Mouse (Mus musculus) regulatory T cell (primary cell): ENCODE data around the gene Prkca.

Experiments
- in situ Hi-C: fragments of 300-600 bp; cut with MboI, MseI; formaldehyde crosslinking; loops from one replicate; pipeline ENCODE4 v1.15.1; 2025; ENCODE audit warnings: high pct_unique_total_duplicates

Gene Prkca

GRCm38 (mm10) chr11:108170107-108170506 lies 173.6 kb downstream of the Prkca start:
- in situ Hi-C loops = loop anchor here (10.0 kb wide), 1 partner anchor 1255 kb away; no protein-coding TSS in a partner anchor

DNA sequence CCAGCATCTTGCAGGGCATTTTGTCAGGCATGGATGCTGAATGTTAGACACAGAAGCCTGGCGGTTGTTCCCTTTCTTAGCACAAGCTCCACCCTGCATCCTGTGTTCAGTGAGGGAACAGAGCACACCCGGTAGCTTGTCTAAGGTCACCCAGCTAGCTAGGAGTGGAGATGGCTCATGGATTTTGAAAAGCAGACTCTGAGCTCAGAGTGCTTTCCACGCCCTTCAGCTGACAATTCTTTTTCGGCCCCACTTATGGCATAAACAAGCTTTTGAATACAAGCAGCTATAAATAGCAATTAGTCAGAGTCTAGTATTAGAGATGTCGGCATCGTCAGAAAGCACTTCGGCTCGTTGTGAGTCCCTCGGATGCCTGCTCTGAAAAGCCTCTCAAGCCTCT lies 178.0 kb downstream of the Prkca start:
- in situ Hi-C loops = no loop called here

- in situ Hi-C loops = no loop called here
These were observed 181.1 kb downstream of the Prkca start for GRCm38 (mm10) chr11:108162639-108163038.

- in situ Hi-C loops = no loop called here
These were observed 181.6 kb downstream of the Prkca start for GRCm38 (mm10) chr11:108162110-108162509.

DNA sequence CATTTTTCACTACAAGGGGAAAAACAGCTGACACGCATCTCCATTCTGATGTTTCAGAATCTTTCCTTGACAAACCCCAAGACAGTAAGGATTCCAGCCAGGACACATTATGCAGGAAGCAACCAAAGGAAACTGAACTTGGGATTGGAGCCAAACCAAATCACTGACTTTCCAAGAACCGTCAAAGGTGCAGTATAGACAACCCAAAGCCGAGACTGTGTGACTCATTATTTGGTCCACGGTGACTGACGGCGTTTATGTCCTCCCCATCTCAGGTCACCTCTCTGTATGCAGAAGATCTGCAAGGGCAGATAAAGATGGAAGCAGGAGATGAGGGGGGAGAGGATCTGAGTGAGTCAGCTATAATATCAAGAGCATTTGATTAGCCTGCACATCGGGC lies 183.7 kb downstream of the Prkca start:
- in situ Hi-C loops = no loop called here

- in situ Hi-C loops = no loop called here
These were observed 185.7 kb downstream of the Prkca start for GRCm38 (mm10) chr11:108158046-108158445.

DNA sequence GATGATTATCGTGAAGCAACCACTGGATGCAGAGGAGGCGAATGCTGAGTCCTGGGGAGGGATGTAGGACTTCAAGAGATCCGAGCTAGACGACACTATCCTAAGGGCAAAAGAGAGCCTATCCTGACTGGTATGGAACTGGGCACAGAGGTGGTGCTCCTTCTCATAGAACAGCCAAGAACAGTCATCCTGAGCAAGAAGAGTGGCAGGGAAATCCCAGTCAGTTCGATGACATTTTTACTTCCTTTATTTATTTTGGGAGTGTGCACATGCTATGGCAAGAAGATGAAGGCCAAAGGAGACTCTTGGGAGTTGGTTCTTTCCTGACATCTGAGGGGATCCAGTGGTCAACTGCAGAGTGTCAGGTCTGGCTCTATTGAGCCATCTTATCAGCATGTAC lies 186.7 kb downstream of the Prkca start:
- in situ Hi-C loops = no loop called here

GRCm38 (mm10) chr11:108156107-108156506 lies 187.6 kb downstream of the Prkca start:
- in situ Hi-C loops = no loop called here

DNA sequence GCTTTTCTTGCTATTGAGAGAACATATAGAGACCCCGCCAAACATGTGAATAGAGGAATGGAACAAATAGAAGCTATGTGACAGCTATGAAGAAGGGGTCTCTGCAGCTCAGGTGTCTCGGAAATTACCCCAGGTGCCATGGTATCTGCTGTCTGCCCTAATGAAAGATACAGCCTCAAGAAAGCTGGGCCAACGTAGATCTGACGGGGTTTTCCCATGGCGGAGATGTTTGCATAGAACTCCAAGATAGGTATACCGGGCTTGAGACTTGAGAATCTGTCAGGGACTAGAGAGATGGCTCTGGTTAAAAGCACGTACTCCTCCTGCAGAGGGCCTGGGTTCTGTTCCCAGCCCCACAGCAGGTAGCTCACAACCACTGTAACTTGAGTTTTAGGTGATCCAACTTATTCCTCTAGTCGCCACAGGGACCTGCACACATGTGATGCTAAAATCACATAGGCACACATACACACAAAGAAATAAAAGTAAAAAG lies 188.6 kb downstream of the Prkca start:
- in situ Hi-C loops = no loop called here

GRCm38 (mm10) chr11:108153997-108154841 lies 189.5 kb downstream of the Prkca start:
- in situ Hi-C loops = no loop called here

- in situ Hi-C loops = no loop called here
These were observed 191.1 kb downstream of the Prkca start for GRCm38 (mm10) chr11:108152591-108152990.

DNA sequence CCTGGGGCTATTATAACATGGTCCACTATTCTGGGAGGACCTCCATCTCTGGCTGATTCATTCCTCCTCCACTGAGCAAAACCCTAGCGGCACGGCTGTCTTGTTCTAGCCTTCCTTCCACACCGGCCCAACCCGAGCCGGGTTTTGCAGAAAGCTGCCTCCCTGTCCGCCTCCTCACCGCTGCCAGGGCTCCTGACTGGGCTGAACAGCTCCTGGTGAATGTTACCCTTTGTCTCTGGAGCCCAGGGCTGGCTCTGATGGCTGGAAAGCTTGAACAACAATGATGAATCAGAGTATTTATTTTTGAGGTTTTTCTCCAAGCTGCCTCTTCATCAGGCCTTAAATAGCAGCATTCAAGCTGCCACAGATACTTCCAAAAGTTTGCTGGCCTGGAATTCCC lies 193.3 kb downstream of the Prkca start:
- in situ Hi-C loops = no loop called here

DNA sequence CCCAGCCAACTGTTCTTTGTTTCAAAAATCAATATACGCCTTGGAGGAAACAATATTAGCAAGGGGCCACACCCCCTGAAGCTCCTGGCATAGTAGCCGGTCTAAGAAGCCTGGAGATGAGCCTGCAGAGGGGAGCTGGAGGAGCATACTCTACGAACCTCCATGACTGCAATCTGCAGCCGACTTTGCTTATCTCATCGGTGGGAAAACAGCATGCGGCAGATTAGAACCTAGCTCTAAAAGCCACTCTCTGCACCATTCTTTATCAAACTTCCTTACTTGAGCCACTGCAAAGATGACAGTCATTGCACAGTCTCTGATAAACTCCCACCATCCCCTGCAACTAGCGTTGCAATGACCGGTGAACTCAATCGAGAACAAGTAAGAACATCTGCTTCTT lies 194.5 kb downstream of the Prkca start:
- in situ Hi-C loops = loop anchor here (10.0 kb wide), 1 partner anchor 546 kb away; no protein-coding TSS in a partner anchor

DNA sequence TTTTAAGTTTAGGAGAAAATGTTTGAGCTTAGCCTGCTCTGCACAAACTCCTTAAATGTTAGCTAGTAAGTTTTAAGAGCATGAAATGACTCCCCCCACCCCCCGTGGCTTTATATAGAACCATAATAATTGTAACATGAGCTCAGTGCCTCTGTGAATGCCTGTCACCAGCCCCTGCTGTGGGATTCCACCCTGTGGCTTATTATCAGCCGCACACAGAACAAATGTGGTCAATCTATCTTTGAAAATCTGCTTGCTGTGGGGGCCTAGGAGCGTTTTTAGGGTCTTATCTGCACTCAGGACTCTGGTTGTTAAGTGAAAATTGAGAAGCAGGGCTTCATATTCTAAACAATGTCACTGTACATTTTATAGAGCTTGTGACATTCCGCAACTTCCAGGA lies 195.2 kb downstream of the Prkca start:
- in situ Hi-C loops = loop anchor here (10.0 kb wide), 1 partner anchor 546 kb away; no protein-coding TSS in a partner anchor

GRCm38 (mm10) chr11:108145752-108146496 lies 197.8 kb downstream of the Prkca start:
- in situ Hi-C loops = loop anchor here (10.0 kb wide), 1 partner anchor 549 kb away; no protein-coding TSS in a partner anchor

GRCm38 (mm10) chr11:108145128-108145527 lies 198.6 kb downstream of the Prkca start:
- in situ Hi-C loops = loop anchor here (10.0 kb wide), 1 partner anchor 550 kb away; no protein-coding TSS in a partner anchor

- in situ Hi-C loops = loop anchor here (10.0 kb wide), 1 partner anchor 551 kb away; no protein-coding TSS in a partner anchor
These were observed 200.0 kb downstream of the Prkca start for GRCm38 (mm10) chr11:108143739-108144138.

DNA sequence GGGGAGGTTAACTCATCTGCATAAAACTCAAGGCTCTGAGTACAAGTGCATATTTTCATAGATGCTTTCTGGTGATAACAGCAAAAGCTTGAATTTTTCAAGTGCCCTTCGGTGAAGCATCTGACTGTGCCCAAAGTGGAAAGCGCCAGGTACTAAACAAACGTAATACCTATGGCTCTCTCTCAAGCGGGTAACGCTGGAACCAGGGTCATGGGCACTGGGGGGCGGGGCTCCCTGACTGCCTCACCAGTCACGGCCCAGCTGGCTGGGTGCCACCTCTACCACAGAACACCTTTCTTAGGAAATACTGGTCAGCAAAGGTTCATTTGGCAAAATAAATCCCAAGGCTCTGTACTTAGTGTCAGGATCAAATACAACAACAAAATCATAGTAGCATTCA lies 203.7 kb downstream of the Prkca start:
- in situ Hi-C loops = loop anchor here (10.0 kb wide), 1 partner anchor 555 kb away; no protein-coding TSS in a partner anchor

GRCm38 (mm10) chr11:108136341-108136740 lies 207.4 kb downstream of the Prkca start:
- in situ Hi-C loops = no loop called here

GRCm38 (mm10) chr11:108135407-108136159 lies 208.1 kb downstream of the Prkca start:
- in situ Hi-C loops = no loop called here

- in situ Hi-C loops = no loop called here
These were observed 215.1 kb downstream of the Prkca start for GRCm38 (mm10) chr11:108128593-108128992.
